Mouse (Mus musculus): ENCODE data around the gene Pih1d1.

GRCm38 (mm10) chr7:45137171-45138006, 16.7 kb upstream of the Pih1d1 start:
- no peak for TF ChIP-seq CTCF (IDR thresholded peaks at IDR 0.05; ENCODE audit: low read depth)
- TF ChIP-seq EP300 (IDR thresholded peaks at IDR 0.05; ENCODE audit: low read depth): no peak

All from heart, postnatal 0 days (tissue).